ENCODE assay signal across 8 mouse cellular contexts in genomic region chr2:75590175-75590574, GRCm38 (mm10).
DNase-seq lines count a peak whose midpoint lies in the region; ATAC-seq lines count a peak whose summit lies in the region.

No protein-coding gene starts in this region.

- intact Hi-C loops in left cerebral cortex, postnatal 36 days (cut with DNase I) = loop anchor here (2.0 kb wide), 1 partner anchor 451 kb away; no protein-coding TSS in a partner anchor

- H3K4me1 ChIP-seq in intestine, embryonic 16.5 days (ENCODE audit: control insufficient read depth, insufficient read depth, low read length) = 0 out of 2 replicates have a peak, but pooled peaks cover 7% of the 10 kb centered on the region
- peaks cover 14% of the 10 kb centered on the region for H3K4me1 ChIP-seq in midbrain, embryonic 10.5 days

- peak overlapping the region; percentile 52; the same call in 1 of the 2 replicates for H3K4me2 ChIP-seq in intestine, embryonic 16.5 days (ENCODE audit: low read depth, low read length)

- DNase-seq in adrenal gland, adult 2 months = peak; percentile 87
- peak; percentile 81 for DNase-seq in embryo, embryonic 11.5 days (ENCODE audit: low read depth, low spot score)
- peak; percentile 76 to 89 for DNase-seq in gastrocnemius, postnatal 4 days (ENCODE audit: low spot score in 2 of 2)
- DNase-seq in left cerebral cortex, postnatal 36 days (ENCODE audit: low spot score in 2 of 2) = peak; percentile 70 to 82
- peak; percentile 86 for DNase-seq in midbrain, embryonic 10.5 days (ENCODE audit: low spot score)
- DNase-seq in right cerebral cortex, postnatal 25 days = peak; percentile 78
- peak; percentile 78 to 85 for DNase-seq in urinary bladder, postnatal 36 days (ENCODE audit: low spot score in 2 of 2)

- ATAC-seq in intestine, embryonic 16.5 days = no peak

- H3K9me3 ChIP-seq in intestine, embryonic 16.5 days (ENCODE audit: control insufficient read depth, low read length) = no peaks in the 10 kb centered on the region
- H3K9me3 ChIP-seq in midbrain, embryonic 10.5 days (replicated peaks) = no peaks in the 10 kb centered on the region

- H3K27me3 ChIP-seq in intestine, embryonic 16.5 days (replicated peaks; ENCODE audit: control insufficient read depth, insufficient read depth, low read length) = peaks cover 12% of the 10 kb centered on the region
- peaks cover 47% of the 10 kb centered on the region for H3K27me3 ChIP-seq in midbrain, embryonic 10.5 days (ENCODE audit: low read depth, poor library complexity, severe bottlenecking)

- H3K36me3 ChIP-seq in intestine, embryonic 16.5 days (ENCODE audit: control insufficient read depth, insufficient read depth, low read length) = no peaks in the 10 kb centered on the region
- no peaks in the 10 kb centered on the region for H3K36me3 ChIP-seq in midbrain, embryonic 10.5 days

- 8% methylated on average over 10 of the region's 10 CpGs for WGBS in intestine, embryonic 16.5 days
- 6% methylated on average over 10 of the region's 10 CpGs for WGBS in midbrain, embryonic 10.5 days

- H3K4me3 ChIP-seq in intestine, embryonic 16.5 days (ENCODE audit: low read length) = no peak overlapping the region
- H3K4me3 ChIP-seq in midbrain, embryonic 10.5 days = peak overlapping the region; percentile 45

- no peak overlapping the region for H3K27ac ChIP-seq in intestine, embryonic 16.5 days (ENCODE audit: low read length)
- H3K27ac ChIP-seq in midbrain, embryonic 10.5 days (replicated peaks) = no peak overlapping the region

- H3K9ac ChIP-seq in intestine, embryonic 16.5 days (ENCODE audit: low read depth, low read length) = no peak overlapping the region
